Mouse (Mus musculus) telencephalon, adult 2 months (tissue): Measurements from ENCODE around the gene Zfp697.
"Not testable (repeated sequence)": the region's sequence is repeated elsewhere in the genome, so short reads cannot be mapped to it uniquely, and the experiment has no call there.

Experiments
- DNase-seq: peaks from one replicate; pipeline ENCODE4 v3.0.0-alpha.2; 2011; ENCODE audit warnings: low read depth, low spot score

The Zfp697 gene

DNA sequence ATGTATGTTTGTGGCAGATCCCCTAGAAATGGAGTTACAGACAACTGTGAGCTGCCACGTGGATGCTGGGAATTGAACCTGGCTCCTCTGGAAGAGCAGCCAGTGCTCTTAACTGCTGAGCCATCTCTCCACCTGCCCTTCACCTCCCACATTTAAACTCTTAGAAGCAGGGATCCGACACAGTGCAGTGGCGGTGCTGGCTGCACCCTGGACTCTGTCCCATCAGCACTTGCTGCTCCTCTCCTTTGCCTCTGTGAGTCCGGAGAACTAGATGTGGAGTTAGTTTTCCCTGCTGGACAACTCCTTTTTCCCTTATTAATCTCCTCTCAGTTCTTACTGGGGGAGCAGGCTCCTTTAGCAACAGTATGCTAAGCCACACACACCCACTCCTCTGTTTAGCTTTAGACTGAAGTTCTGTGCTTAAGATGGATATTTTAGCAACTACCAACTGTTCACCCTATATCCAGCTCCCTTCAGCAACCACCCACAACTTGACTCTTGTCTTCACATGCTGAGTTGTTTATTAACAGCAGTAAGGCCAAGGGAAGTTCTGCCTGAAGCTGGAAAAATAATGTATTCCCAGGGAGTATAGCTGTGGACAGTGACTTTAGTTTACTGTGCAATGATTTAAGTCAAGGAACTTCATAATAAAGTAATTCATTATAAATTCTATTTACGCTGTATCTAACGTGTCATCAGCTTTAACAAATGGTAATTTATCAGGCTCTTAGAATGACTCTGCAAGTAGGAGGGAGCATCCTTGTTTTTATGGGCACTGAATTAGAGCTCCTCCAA is 36.9 kb downstream of the Zfp697 start:
- peak; percentile 84 for DNase-seq

DNA sequence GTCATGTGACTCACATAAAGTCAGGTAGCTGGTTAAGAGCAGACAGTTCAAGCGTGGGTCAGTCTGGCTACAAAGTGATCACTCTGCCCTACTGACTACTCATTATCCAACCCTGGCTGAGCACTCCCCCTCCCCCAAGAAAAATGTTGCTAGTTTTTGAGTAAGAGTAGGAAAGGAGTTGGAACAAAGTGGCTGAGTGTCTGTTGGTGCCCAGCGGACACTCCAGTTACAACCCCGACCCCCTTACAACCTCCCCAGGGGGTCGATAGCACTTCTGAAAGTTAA is 37.5 kb downstream of the Zfp697 start:
- DNase-seq: no peak

DNA sequence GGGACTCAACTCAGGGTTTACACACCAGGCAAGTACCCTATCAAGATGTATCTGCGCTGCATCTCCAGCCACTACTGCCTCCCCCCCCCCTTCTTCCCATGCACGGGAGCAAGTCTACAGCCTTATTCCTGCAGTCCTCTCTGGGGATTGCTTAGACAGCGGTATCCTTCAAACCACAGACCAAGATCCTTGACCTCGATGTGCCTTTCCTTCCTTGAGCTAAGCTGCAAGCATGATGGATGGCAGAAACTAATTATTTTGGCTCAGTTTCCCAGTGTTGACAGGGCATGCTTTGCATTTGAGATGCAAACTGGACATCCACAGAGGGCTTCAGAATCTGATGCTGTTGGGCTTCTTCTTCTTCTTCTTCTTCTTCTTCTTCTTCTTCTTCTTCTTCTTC is 40.7 kb downstream of the Zfp697 start:
- DNase-seq: no peak

- no peak for DNase-seq
Observed at GRCm38 (mm10) chr3:98426749-98427148, 44.5 kb downstream of the Zfp697 start.

- DNase-seq: no peak
Observed at GRCm38 (mm10) chr3:98427260-98427599, 45.0 kb downstream of the Zfp697 start.

DNA sequence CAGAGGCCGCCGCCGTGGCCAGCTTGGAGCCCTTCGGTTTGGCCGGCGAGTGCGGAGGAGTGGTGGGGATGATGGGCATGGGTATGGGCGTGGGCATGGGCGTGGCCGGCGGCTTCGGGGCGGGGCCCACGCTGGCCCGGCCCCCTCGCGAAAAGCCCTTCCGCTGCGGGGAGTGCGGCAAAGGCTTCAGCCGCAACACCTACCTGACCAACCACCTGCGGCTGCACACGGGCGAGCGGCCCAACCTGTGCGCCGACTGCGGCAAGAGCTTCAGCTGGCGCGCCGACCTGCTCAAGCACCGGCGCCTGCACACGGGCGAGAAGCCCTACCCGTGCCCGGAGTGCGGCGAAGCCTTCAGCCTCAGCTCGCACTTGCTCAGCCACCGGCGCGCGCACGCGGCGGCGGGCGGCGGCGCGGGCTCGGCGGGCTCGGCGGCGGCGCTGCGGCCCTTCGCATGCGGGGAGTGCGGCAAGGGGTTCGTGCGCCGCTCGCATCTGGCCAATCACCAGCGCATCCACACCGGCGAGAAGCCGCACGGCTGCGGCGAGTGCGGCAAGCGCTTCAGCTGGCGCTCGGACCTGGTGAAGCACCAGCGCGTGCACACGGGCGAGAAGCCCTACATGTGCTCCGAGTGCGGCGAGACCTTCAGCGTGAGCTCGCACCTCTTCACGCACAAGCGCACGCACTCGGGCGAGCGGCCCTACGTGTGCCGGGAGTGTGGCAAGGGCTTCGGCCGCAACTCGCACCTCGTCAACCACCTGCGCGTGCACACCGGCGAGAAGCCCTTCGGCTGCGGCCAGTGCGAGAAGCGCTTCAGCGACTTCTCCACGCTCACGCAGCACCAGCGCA is 45.6 kb downstream of the Zfp697 start:
- peak; percentile 63 for DNase-seq

GRCm38 (mm10) chr3:98428449-98428775 is 46.2 kb downstream of the Zfp697 start:
- no peak for DNase-seq

DNA sequence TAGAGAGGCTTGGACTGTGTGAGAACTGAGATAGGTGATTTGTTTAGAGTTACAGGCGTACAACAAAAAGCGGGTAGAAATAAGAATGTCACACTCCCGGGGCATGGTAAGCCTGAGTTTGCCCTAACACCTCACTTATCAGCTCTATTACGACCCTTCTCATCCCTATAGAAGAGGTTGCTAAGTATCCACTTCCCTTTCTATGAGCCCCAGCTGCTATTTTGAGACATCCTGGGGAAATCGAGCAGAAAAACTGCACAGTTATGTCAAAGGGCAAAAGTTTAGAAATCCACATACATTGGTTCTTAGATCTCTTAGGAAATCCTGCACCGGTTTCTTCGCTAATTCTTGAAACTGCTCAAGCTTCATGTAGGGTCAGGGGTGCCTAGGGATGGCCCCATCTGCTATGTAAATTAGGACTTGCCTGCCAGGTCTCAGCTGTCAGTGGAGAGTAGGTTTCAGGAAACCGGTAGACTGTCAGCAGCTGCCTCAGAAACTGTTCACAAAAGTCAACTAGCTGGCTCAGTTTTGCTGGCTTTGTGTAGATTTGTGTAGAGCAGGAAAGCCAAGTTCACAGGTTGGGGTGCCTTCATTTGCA is 46.8 kb downstream of the Zfp697 start:
- no peak for DNase-seq

- no peak for DNase-seq
Observed at GRCm38 (mm10) chr3:98434088-98434816, 52.0 kb downstream of the Zfp697 start.

GRCm38 (mm10) chr3:98435030-98435429 is 52.8 kb downstream of the Zfp697 start:
- DNase-seq: no peak

GRCm38 (mm10) chr3:98442245-98442644 is 60.0 kb downstream of the Zfp697 start:
- not testable (repeated sequence) for DNase-seq

- not testable (repeated sequence) for DNase-seq
Observed at GRCm38 (mm10) chr3:98443149-98443779, 61.0 kb downstream of the Zfp697 start.

DNA sequence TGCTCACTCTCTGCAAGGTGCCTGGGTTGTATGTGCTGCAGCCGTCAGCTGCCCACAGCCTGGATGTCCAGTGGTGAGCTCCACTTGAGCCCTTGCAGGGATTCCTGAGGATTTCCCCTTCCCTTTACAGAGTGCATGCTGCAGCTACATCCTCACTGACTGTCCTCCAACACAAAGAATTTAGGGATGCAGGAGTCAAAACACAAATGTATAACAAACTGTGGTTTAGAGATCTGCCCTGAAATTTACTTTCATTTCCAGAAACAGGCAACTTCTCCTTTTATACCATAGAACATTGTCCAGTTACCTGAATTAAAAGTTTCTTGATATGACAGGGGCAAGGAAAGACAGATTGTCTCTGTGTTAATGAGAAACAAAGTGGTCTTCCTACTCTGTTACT is 61.7 kb downstream of the Zfp697 start:
- not testable (repeated sequence) for DNase-seq

GRCm38 (mm10) chr3:98453786-98454185 is 71.5 kb downstream of the Zfp697 start:
- DNase-seq: not testable (repeated sequence)

GRCm38 (mm10) chr3:98457026-98457425 is 74.8 kb downstream of the Zfp697 start, which contains the start of gene Gm4450:
Gene Gm4450 (minus strand): TSS chr3:98457126.
- DNase-seq: not testable (repeated sequence)

DNA sequence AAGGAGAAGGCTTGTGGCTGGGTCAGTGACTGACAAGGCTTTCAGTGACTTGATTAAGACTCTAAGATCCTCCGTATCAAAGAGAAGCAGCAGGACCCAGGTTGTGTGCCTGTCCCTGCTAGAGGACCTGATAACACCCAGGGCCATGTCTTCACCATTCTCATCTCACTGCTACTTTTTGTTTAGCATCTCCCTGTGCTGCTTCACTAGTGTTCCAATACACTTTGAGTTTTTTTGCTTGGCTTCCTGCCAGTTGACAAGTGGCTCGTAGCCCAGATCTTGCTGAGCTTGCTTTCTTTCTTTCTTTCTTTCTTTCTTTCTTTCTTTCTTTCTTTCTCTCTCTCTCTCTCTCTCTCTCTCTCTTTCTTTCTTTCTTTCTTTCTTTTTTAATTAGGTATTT is 87.1 kb downstream of the Zfp697 start:
- DNase-seq: not testable (repeated sequence)

- not testable (repeated sequence) for DNase-seq
Observed at GRCm38 (mm10) chr3:98471057-98471456, 88.8 kb downstream of the Zfp697 start.

- DNase-seq: not testable (repeated sequence)
Observed at GRCm38 (mm10) chr3:98471499-98471898, 89.2 kb downstream of the Zfp697 start.

DNA sequence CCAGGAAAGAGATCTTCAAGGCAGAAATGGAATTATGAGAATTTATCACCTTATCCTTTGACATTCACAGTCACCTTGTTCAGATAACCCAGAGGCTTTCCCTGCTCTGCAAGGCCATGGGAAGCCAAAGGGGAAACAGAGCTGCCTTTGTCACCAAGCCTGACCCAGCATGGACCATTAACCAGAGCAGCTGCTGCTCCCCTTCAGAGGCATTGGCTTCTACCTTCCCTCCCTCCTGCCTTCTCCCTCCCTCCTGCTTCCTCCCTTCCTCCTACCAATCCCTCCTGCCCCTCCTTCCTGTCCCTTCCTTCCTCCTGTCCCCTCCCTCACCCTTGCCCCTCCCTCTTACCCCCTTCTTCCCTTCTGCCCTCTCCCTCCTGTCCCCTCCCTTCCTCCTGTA is 111.9 kb downstream of the Zfp697 start:
- DNase-seq: not testable (repeated sequence)

GRCm38 (mm10) chr3:98495055-98495454 is 112.8 kb downstream of the Zfp697 start:
- not testable (repeated sequence) for DNase-seq

GRCm38 (mm10) chr3:98496762-98497161 is 114.5 kb downstream of the Zfp697 start:
- not testable (repeated sequence) for DNase-seq
